Mouse (Mus musculus) liver, postnatal 0 days (tissue): ENCODE results near the gene Glo1. TPM values are rescaled to one million over a fixed set of nuclear protein-coding genes. Genes with fewer than 3 reads are reported as not detected.

Source experiments
- ATAC-seq: fragments of 200-750 bp; cut with Nextera tagmentation; 2 replicates; pipeline ENCODE4 v1.8.0; 2017; ENCODE audit warnings: mild to moderate bottlenecking, moderate library complexity
- DNase-seq: peaks from one replicate; pipeline ENCODE4 v3.0.0-alpha.2; 2016
- H3K27ac ChIP-seq: fragments of 300-500 bp; sonication (generic); 2 replicates; pipeline ENCODE4 v1.5.1; 2014; ENCODE audit warnings: antibody characterized with exemption, moderate library complexity, mild to moderate bottlenecking, low read depth
- H3K27me3 ChIP-seq: fragments of 300-500 bp; sonication (generic); 2 replicates; pipeline ENCODE4 v1.6.1; 2014; ENCODE audit warnings: low read length, control low read depth, mixed read lengths; ENCODE audit not compliant: insufficient read depth
- H3K36me3 ChIP-seq: fragments of 300-500 bp; sonication (generic); replicated peaks from 2 replicates; pipeline ENCODE4 v1.6.1; 2014; ENCODE audit warnings: mild to moderate bottlenecking, control low read depth, low read length, moderate library complexity, mixed read lengths; ENCODE audit not compliant: insufficient read depth
- H3K4me1 ChIP-seq: fragments of 300-500 bp; sonication (generic); 2 replicates; pipeline ENCODE4 v1.6.1; 2014; ENCODE audit warnings: antibody characterized with exemption, mild to moderate bottlenecking, control low read depth; ENCODE audit not compliant: insufficient read depth
- H3K4me2 ChIP-seq: fragments of 300-500 bp; sonication (generic); 2 replicates; pipeline ENCODE4 v1.6.1; 2014; ENCODE audit warnings: low read depth, mild to moderate bottlenecking, low read length, moderate library complexity, mixed read lengths
- H3K4me3 ChIP-seq: fragments of 300-500 bp; sonication (generic); 2 replicates; pipeline ENCODE4 v1.5.1; 2014; ENCODE audit warnings: low read depth, low read length
- H3K9ac ChIP-seq: fragments of 300-500 bp; sonication (generic); replicated peaks from 2 replicates; pipeline ENCODE4 v1.6.1; 2014; ENCODE audit warnings: mild to moderate bottlenecking, moderate library complexity
- H3K9me3 ChIP-seq: fragments of 300-500 bp; sonication (generic); 2 replicates; pipeline ENCODE4 v1.6.1; 2016; ENCODE audit warnings: mild to moderate bottlenecking, control low read depth, low read length, mixed read lengths
- CTCF ChIP-seq: sonication (generic); IDR thresholded peaks from 2 replicates; pipeline ENCODE4 v1.5.1; 2016; ENCODE audit warnings: antibody characterized with exemption, low read depth
- EP300 ChIP-seq: IDR thresholded peaks from 2 replicates; pipeline ENCODE4 v1.6.1; 2016; ENCODE audit warnings: antibody characterized with exemption, low read depth, mild to moderate bottlenecking
- WGBS: fragments of 180-500 bp; shearing (Covaris S2); extraction: QIAGEN DNeasy Blood & Tissue Kit; methylation state at CpG from one replicate; pipeline ENCODE4 v1.1.7; 2014; ENCODE audit not compliant: insufficient replicate concordance; 5-methylcytosine and 5-hydroxymethylcytosine counted together
- polyA plus RNA-seq: library from polyadenylated mRNA; unstranded; fragments of >200 nt; fragmentation: Nextera tagmentation; extraction: Ambion mirVana; gene quantifications from 2 replicates; pipeline ENCODE4 v1.2.1, GENCODE M21; 2015

The Glo1 gene
- polyA plus RNA-seq, 1 experiment from 2014 or later: 220 TPM

DNA sequence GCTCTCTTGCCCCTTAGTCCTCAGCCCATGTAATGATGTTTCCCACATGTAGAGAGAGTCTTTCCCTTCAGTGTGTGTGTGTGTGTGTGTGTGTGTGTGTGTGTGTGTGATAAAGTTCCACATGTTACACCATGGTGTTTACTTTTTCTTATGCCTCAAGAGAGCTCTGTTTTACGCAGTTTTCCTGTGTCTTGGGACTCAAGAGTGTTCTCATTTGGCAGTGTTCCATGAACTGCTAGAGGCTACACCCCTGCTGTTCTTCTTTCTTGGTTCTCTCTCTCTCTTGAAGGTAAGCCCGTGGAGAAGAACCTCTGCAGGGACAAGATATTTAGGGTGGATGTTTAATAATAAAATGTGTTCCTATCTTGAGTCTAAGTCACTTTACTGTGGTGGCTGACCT is 7.5 kb downstream of the Glo1 start:
- TF ChIP-seq CTCF (no peak), EP300 (no peak)
- WGBS: 35% methylated on average over 2 of the region's 2 CpGs
- Histone ChIP-seq H3K4me2 (no peak overlapping the region), H3K4me1 (peaks cover 6% of the 10 kb centered on the region; the same call in 1 of the 2 replicates), H3K27ac (peak overlapping the region; percentile 16), H3K9me3 (no peaks in the 10 kb centered on the region), H3K27me3 (no peaks in the 10 kb centered on the region), H3K4me3 (no peak overlapping the region), H3K36me3 (no peaks in the 10 kb centered on the region), H3K9ac (no peak overlapping the region)
- DNase-seq: no peak
- ATAC-seq: no peak

- no peak for DNase-seq
- H3K4me3 ChIP-seq: no peak overlapping the region
- TF ChIP-seq CTCF: no peak
- peak; percentile 55; the same call in 1 of the 2 replicates for TF ChIP-seq EP300
- H3K27ac ChIP-seq: peak overlapping the region; percentile 16
- peaks cover 10% of the 10 kb centered on the region; the same call in 1 of the 2 replicates for H3K4me1 ChIP-seq
- WGBS: 59% methylated on average over 3 of the region's 3 CpGs
- no peak overlapping the region for H3K9ac ChIP-seq
- H3K9me3 ChIP-seq: no peaks in the 10 kb centered on the region
- H3K27me3 ChIP-seq: no peaks in the 10 kb centered on the region
- no peaks in the 10 kb centered on the region for H3K36me3 ChIP-seq
- peak; percentile 92 for ATAC-seq
- H3K4me2 ChIP-seq: no peak overlapping the region
These were observed 8.4 kb downstream of the Glo1 start for GRCm38 (mm10) chr17:30618136-30618891.

- DNase-seq (no peak), ATAC-seq (no peak)
- H3K4me1 ChIP-seq: peaks cover 18% of the 10 kb centered on the region
- peak overlapping the region; percentile 1; the same call in 1 of the 2 replicates for H3K4me2 ChIP-seq
- H3K27me3 ChIP-seq: no peaks in the 10 kb centered on the region
- no peak overlapping the region for H3K9ac ChIP-seq
- no peak overlapping the region for H3K27ac ChIP-seq
- H3K36me3 ChIP-seq: no peaks in the 10 kb centered on the region
- H3K9me3 ChIP-seq: no peaks in the 10 kb centered on the region
- H3K4me3 ChIP-seq: no peak overlapping the region
- 74% methylated on average over 5 of the region's 5 CpGs for WGBS
- TF ChIP-seq CTCF (no peak), EP300 (peak; percentile 96)
These were observed 10.5 kb downstream of the Glo1 start for GRCm38 (mm10) chr17:30616203-30616602.

GRCm38 (mm10) chr17:30613350-30613749 is 13.3 kb downstream of the Glo1 start:
- Histone ChIP-seq H3K9me3 (no peaks in the 10 kb centered on the region), H3K27ac (peak overlapping the region; percentile 52), H3K4me3 (no peak overlapping the region), H3K4me1 (peaks cover 40% of the 10 kb centered on the region), H3K9ac (no peak overlapping the region), H3K27me3 (no peaks in the 10 kb centered on the region), H3K36me3 (0 out of 2 replicates have a peak, but pooled peaks cover 2% of the 10 kb centered on the region), H3K4me2 (peak overlapping the region; percentile 59)
- TF ChIP-seq EP300 (peak; percentile 92), CTCF (no peak)
- ATAC-seq (no peak), DNase-seq (no peak)

- no peak for TF ChIP-seq EP300
- TF ChIP-seq CTCF: peak; percentile 42
- Histone ChIP-seq H3K4me2 (peak overlapping the region; percentile 68), H3K4me3 (peak overlapping the region; percentile 77), H3K9ac (peak overlapping the region; percentile 96), H3K9me3 (no peaks in the 10 kb centered on the region), H3K4me1 (peaks cover 44% of the 10 kb centered on the region), H3K27me3 (no peaks in the 10 kb centered on the region), H3K36me3 (0 out of 2 replicates have a peak, but pooled peaks cover 3% of the 10 kb centered on the region), H3K27ac (peak overlapping the region; percentile 97)
- WGBS: 0% methylated on average over 34 of the region's 34 CpGs
- peak; percentile 98 for DNase-seq
- peak; percentile 96 for ATAC-seq
These were observed 14.4 kb downstream of the Glo1 start for GRCm38 (mm10) chr17:30612075-30612859.
